Mouse (Mus musculus): Measurements from ENCODE around the gene Rhno1. TPM values are rescaled to one million over a fixed set of nuclear protein-coding genes. Genes with fewer than 3 reads are reported as not detected.

The Rhno1 gene
- polyA plus RNA-seq (2014; fragmentation: Illumina TruSeq; extraction: RNeasy Lipid Tissue Mini Kit (QIAGEN cat#74804); ENCODE audit: insufficient read depth, low read depth, low replicate concordance) = 17.4 TPM

DNA sequence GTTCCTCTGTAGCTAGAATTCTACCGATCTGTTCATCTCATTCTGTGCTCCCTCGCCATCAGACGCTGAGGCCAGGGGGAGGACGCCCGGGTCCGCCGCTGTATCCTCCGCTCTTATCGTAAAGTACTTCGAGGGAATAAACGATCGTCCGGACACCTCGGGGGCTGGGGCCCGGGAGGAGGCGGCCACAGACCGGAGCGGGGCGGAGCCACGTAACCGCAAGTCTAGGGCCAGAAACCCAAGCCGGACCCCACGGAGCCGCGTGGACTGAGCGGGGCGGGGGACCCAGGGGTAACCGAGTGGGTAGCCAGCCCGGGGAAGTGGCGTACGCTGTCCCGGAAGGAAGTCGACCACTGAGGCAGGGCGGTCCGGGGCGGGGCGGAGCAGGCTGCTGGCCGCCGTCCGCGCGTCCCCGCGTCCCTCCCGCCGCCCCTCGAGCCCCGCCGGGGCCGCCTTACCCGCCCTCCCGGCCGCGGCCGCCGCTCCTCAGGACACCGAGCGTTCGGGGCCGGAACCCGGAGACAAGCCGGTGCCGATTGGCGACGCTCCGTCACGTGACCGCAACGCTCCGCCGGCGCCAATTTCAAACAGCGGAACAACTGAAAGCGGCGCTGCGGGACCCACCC lies at the start of gene Rhno1, which contains the start of gene Foxm1:
Gene Rhno1 (minus strand): TSS at position 531 of the 626 bp plus-strand sequence.
Gene Foxm1 (plus strand): TSS at position 587 of the 626 bp plus-strand sequence.

DNA sequence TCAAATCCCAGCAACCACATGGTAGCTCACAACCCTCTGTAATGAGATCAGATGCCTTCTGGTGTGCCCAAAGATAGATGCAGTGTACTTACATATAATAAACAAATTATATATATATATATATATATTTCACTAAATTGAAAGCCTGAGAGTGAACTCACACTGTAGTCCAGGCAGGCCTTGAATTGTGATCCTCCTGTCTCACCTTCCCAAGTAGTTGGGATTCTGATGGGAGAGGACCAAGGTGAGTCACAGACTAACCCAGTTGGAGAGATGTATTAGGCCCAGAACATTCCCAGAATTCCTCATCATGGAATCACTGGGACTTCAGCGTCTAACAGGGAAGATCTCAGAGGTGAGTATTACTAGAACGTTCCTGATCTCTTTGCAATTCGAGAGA lies 36.3 kb upstream of the Rhno1 start, which contains the start of gene Nrip2:
Gene Nrip2 (plus strand): TSS at position 301 of the 400 bp plus-strand sequence.

DNA sequence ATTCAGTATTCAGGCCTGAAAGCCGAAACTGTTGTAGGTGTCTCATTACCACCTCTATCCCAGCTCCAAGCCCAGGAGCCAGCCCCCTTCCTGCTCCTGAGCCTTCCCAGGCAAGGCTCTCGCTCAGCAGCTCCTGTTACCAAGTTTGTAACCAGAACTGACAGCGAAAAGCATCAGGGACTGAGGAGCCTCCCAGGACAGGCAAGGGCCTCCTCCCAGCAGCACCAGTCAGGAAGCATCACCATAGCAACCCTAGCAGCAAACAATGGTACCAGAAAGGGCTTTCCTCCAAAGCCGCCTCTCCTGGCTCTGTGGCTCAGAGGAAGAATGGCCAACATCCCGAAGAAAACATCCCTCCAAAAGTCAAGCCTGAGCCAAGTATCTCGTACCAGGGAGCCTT lies 12.5 kb upstream of the Rhno1 start, which contains the start of the genes Tex52 and Gm44596:
Gene Tex52 (plus strand): TSS at position 265 of the 400 bp plus-strand sequence.
Gene Gm44596 (plus strand): TSS at position 312 of the 400 bp plus-strand sequence.

DNA sequence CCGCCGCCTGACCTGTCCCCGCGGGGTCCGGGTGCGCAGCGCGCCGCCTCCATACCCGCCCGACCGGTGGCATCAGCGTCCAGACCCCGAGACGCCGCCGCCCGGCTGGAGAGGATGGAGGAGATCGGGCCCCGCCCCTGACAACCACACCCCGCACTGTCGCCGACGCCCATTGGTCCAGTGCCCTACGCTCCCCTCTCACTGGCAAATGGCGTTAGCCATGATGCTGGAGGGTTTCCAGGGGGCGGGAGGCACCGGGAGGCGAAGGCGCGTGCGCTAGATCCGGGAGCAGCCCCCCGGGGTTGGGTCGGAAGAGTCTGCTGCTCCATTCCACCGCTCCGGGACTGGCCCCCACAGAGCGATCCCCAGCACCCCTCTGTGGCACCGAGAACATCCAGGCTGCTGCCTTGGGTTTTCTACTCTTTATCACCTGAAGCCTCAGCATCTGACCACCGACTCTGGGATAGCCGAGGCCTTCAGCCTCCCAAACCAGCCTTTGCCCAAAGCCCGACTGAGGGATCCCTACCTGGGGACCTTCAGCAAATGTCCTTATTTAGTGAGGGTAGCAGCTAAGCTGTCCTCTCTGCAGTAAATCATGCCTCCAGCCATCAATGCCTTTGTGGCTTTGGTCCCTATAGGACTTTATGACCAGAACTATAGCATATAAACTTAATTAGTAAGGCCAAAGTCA lies 6.8 kb downstream of the Rhno1 start, which contains the start of gene Tulp3:
Gene Tulp3 (minus strand): TSS at position 126 of the 691 bp plus-strand sequence.

Other genes with a start within 250 kb of the Rhno1 start
- gene Tspan9, start 219.3 kb downstream of the Rhno1 start, polyA plus RNA-seq (2014; fragmentation: Illumina TruSeq; extraction: RNeasy Lipid Tissue Mini Kit (QIAGEN cat#74804); ENCODE audit: insufficient read depth, low read depth, low replicate concordance) = 96.2 TPM
- gene Tead4, start 62.1 kb downstream of the Rhno1 start, polyA plus RNA-seq (2014; fragmentation: Illumina TruSeq; extraction: RNeasy Lipid Tissue Mini Kit (QIAGEN cat#74804); ENCODE audit: insufficient read depth, low read depth, low replicate concordance) = 5.7 TPM
- 10.2 TPM for gene Tulp3, start 7.1 kb downstream of the Rhno1 start, polyA plus RNA-seq (2014; fragmentation: Illumina TruSeq; extraction: RNeasy Lipid Tissue Mini Kit (QIAGEN cat#74804); ENCODE audit: insufficient read depth, low read depth, low replicate concordance)
- gene Foxm1, start 56 bp upstream of the Rhno1 start, polyA plus RNA-seq (2014; fragmentation: Illumina TruSeq; extraction: RNeasy Lipid Tissue Mini Kit (QIAGEN cat#74804); ENCODE audit: insufficient read depth, low read depth, low replicate concordance) = 0.58 TPM
- not detected for gene Tex52, start 12.5 kb upstream of the Rhno1 start, polyA plus RNA-seq (2014; fragmentation: Illumina TruSeq; extraction: RNeasy Lipid Tissue Mini Kit (QIAGEN cat#74804); ENCODE audit: insufficient read depth, low read depth, low replicate concordance)
- not detected for gene Gm44596, start 12.6 kb upstream of the Rhno1 start, polyA plus RNA-seq (2014; fragmentation: Illumina TruSeq; extraction: RNeasy Lipid Tissue Mini Kit (QIAGEN cat#74804); ENCODE audit: insufficient read depth, low read depth, low replicate concordance)
- gene Nrip2, start 36.4 kb upstream of the Rhno1 start, polyA plus RNA-seq (2014; fragmentation: Illumina TruSeq; extraction: RNeasy Lipid Tissue Mini Kit (QIAGEN cat#74804); ENCODE audit: insufficient read depth, low read depth, low replicate concordance) = 0.32 TPM
- gene Itfg2, start 62.0 kb upstream of the Rhno1 start, polyA plus RNA-seq (2014; fragmentation: Illumina TruSeq; extraction: RNeasy Lipid Tissue Mini Kit (QIAGEN cat#74804); ENCODE audit: insufficient read depth, low read depth, low replicate concordance) = 14.1 TPM
- gene Fkbp4, start 75.8 kb upstream of the Rhno1 start, polyA plus RNA-seq (2014; fragmentation: Illumina TruSeq; extraction: RNeasy Lipid Tissue Mini Kit (QIAGEN cat#74804); ENCODE audit: insufficient read depth, low read depth, low replicate concordance) = 133 TPM
- 1.5 TPM for gene Pzp, start 163.8 kb upstream of the Rhno1 start, polyA plus RNA-seq (2014; fragmentation: Illumina TruSeq; extraction: RNeasy Lipid Tissue Mini Kit (QIAGEN cat#74804); ENCODE audit: insufficient read depth, low read depth, low replicate concordance)
- 21.6 TPM for gene A2ml1, start 218.7 kb upstream of the Rhno1 start, polyA plus RNA-seq (2014; fragmentation: Illumina TruSeq; extraction: RNeasy Lipid Tissue Mini Kit (QIAGEN cat#74804); ENCODE audit: insufficient read depth, low read depth, low replicate concordance)

All from lung, adult 10 weeks (tissue).